Comparison of ENCODE assay signal across 10 mouse cellular contexts in the genomic region with DNA sequence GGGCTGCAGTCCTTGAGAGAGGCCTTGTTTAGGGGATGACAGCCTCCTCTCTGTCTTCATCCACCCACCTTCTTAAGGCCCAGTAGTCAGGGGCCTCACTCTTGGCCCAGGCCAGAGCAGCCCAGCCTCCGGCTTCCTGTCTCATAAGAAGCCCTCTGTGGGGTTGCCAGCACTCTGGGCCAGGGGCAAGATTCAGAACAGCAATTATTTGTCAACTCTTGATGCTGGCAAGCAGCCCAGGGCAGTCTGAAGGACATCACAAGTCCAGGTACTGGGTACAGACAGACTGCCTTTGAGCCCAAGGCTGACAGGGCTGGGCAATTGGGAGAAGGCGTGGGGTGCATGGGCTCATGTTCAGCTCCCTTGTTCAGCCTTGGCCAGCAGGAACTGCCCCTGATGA.
A peak's percentile ranks its signal among the peaks of the same experiment; 100 is the strongest.
DNase-seq lines count a peak whose midpoint lies in the region; ATAC-seq lines count a peak whose summit lies in the region.
"Had no signal": no experiment of that assay in that cellular context is flagged by ENCODE, and none has a peak within 500 bp of the region (broad histone marks: within the 10 kb centered on the region; RNA-seq: fewer than 3 reads in every experiment).

No protein-coding gene starts in this region.

- H3K27ac ChIP-seq in kidney, embryonic 14.5 days (ENCODE audit: low read depth, low read length): no peak overlapping the region

- DNase-seq in kidney, adult 11 months: peak; percentile 44
- DNase-seq in adrenal gland, adult (ENCODE audit: inconsistent age in 2 of 2, low spot score in 1 of 2): peak; percentile 85 to 89
- peak; percentile 67 for DNase-seq in adrenal gland, adult 8-10 months
- DNase-seq in kidney, postnatal 36 days: peak; percentile 29 to 67
- DNase-seq in gastrocnemius, adult 18-20 months (ENCODE audit: low spot score): no peak
- DNase-seq in urinary bladder, postnatal 10 days (ENCODE audit: low spot score): no peak
- DNase-seq: gastrocnemius, postnatal 25 days; retina, postnatal 1 day had no signal

- H3K4me2 ChIP-seq in kidney, embryonic 14.5 days (replicated peaks; ENCODE audit: low read depth, low read length): no peak overlapping the region

- no peak for ATAC-seq in kidney, embryonic 14.5 days (ENCODE audit: low FRiP score, low TSS enrichment)
- ATAC-seq: inflammation-experienced regulatory T-cells, adult 6 months had no signal

- no peak overlapping the region for H3K9ac ChIP-seq in kidney, embryonic 14.5 days (ENCODE audit: low read depth, low read length)

- 83% methylated on average over 2 of the region's 2 CpGs for WGBS in kidney, embryonic 14.5 days

- no peaks in the 10 kb centered on the region for H3K9me3 ChIP-seq in kidney, embryonic 14.5 days (ENCODE audit: control insufficient read depth, low read length)

- H3K27me3 ChIP-seq in kidney, embryonic 14.5 days (ENCODE audit: control insufficient read depth, insufficient read depth, low read length): no peaks in the 10 kb centered on the region

- H3K4me3 ChIP-seq in kidney, embryonic 14.5 days (ENCODE audit: low read length): no peak overlapping the region

- H3K4me1 ChIP-seq in kidney, embryonic 14.5 days (ENCODE audit: control insufficient read depth, insufficient read depth, low read length): no peaks in the 10 kb centered on the region

- no peaks in the 10 kb centered on the region for H3K36me3 ChIP-seq in kidney, embryonic 14.5 days (ENCODE audit: control insufficient read depth, insufficient read depth, low read length)

Comparison
In these comparisons a context has a peak if more than half of its experiments do, and no peak if none do; other contexts are left out.
1. DNase-seq: peak in kidney, adult 11 months (single experiment), adrenal gland, adult (2 of 2), adrenal gland, adult 8-10 months (single experiment) and kidney, postnatal 36 days (2 of 2); none in gastrocnemius, adult 18-20 months (single experiment) and urinary bladder, postnatal 10 days (single experiment).